Mouse (Mus musculus) myocyte (in vitro differentiated cells): Measurements from ENCODE around the gene Dhtkd1.

Experiments used
- CEBPB ChIP-seq: IDR thresholded peaks from 2 replicates; pipeline ENCODE4 v1.6.1; 2011; ENCODE audit warnings: mild to moderate bottlenecking, moderate library complexity; ENCODE audit not compliant: poor library complexity, insufficient read depth, severe bottlenecking
- E2F4 ChIP-seq: IDR thresholded peaks from one replicate; pipeline ENCODE4 v1.6.1; 2011; ENCODE audit warnings: mild to moderate bottlenecking, control low read depth, moderate library complexity; ENCODE audit not compliant: insufficient read depth
- MAX ChIP-seq: IDR thresholded peaks from one replicate; pipeline ENCODE4 v1.6.1; 2011; ENCODE audit warnings: low read depth, mild to moderate bottlenecking, control low read depth
- MYOD1 ChIP-seq, 3 experiments: IDR thresholded peaks; one replicate each; pipeline ENCODE4 v1.6.1; 2011; ENCODE audit warnings: control low read depth in 2 of 3, low read depth in 2 of 3, mild to moderate bottlenecking in 2 of 3, moderate library complexity in 1 of 3; ENCODE audit not compliant: insufficient read length in 2 of 3, control insufficient read depth in 1 of 3
- POLR2A ChIP-seq: IDR thresholded peaks from one replicate; pipeline ENCODE4 v1.6.1; 2011; ENCODE audit warnings: low read depth, mild to moderate bottlenecking, control low read depth, moderate library complexity; ENCODE audit not compliant: insufficient read length
- POLR2AphosphoS2 ChIP-seq: IDR thresholded peaks from one replicate; pipeline ENCODE4 v1.6.1; 2011; ENCODE audit warnings: low read depth, control low read depth; ENCODE audit not compliant: insufficient read length
- REST ChIP-seq: IDR thresholded peaks from one replicate; pipeline ENCODE4 v1.6.1; 2011; ENCODE audit warnings: mild to moderate bottlenecking, control low read depth, moderate library complexity; ENCODE audit not compliant: insufficient read depth, insufficient read length
- TCF12 ChIP-seq: IDR thresholded peaks from one replicate; pipeline ENCODE4 v1.6.1; 2011; ENCODE audit warnings: mild to moderate bottlenecking, control low read depth; ENCODE audit not compliant: poor library complexity, insufficient read depth, severe bottlenecking
- TCF3 ChIP-seq: IDR thresholded peaks from one replicate; pipeline ENCODE4 v1.6.1; 2011; ENCODE audit warnings: low read depth, control low read depth; ENCODE audit not compliant: insufficient read length
- USF1 ChIP-seq: IDR thresholded peaks from one replicate; pipeline ENCODE4 v1.6.1; 2011; ENCODE audit warnings: low read depth, mild to moderate bottlenecking, control low read depth, moderate library complexity

- TF ChIP-seq E2F4 = no peak
- TF ChIP-seq POLR2A = no peak
- no peak for TF ChIP-seq USF1
- no peak for TF ChIP-seq MYOD1 (IDR thresholded peaks at IDR 0.05; ENCODE audit: control insufficient read depth in 1 of 3, insufficient read length in 2 of 3, low read depth in 2 of 3)
- TF ChIP-seq MAX = no peak
- no peak for TF ChIP-seq TCF3
- no peak for TF ChIP-seq TCF12
- TF ChIP-seq REST = no peak
- no peak for TF ChIP-seq CEBPB
- TF ChIP-seq POLR2AphosphoS2 = no peak
Measured at GRCm38 (mm10) chr2:5906625-5907024, 36.0 kb downstream of the Dhtkd1 start.
